Mouse (Mus musculus) WW6 (cell line): ENCODE measurements around the gene Xk.
"Not testable (repeated sequence)": the region's sequence is repeated elsewhere in the genome, so short reads cannot be mapped to it uniquely, and the experiment has no call there.

Source experiments
- DNase-seq: peaks from one replicate; pipeline ENCODE4 v3.0.0-alpha.2; 2013; ENCODE audit warnings: low read depth, low spot score

Xk gene

DNA sequence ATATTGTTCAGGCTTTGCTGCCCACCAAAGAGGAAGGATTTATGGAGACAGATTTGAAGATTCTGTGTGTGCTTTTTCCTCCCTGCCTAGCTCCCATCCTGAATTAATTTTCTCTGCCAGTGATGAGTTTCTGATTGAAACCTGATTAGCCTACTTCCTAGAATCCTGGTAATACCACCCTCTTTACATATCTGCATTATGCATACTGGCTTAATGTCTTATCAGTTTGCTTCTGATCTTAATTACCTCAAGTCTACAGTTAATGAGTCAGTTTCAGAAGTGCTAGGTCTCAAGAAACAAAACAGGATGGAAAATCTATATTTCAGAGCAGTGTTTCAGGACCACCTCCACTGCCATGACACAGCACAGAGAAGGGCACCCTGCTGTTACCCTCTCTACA is 43.9 kb downstream of the Xk start:
- not testable (repeated sequence) for DNase-seq

DNA sequence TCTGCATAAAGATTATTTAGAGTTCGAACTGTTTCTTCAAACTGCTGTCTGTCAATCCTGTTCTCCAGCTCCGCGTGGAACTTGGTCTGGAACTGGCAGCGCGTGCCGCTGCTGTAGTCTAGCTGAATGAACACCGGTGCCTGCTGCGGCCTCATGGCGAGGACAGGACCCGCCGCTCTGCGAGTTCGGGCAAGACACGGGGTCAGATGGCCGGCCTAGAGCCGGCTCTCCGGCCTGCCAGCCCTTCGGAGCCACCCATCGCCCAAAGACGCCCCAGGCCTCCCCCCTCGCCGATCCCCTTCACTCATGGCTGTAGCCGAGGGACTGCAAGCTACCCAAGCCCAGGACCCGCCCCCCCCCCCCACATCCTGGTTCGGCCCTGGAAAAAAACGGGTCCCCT is 55.4 kb downstream of the Xk start:
- DNase-seq: not testable (repeated sequence)

DNA sequence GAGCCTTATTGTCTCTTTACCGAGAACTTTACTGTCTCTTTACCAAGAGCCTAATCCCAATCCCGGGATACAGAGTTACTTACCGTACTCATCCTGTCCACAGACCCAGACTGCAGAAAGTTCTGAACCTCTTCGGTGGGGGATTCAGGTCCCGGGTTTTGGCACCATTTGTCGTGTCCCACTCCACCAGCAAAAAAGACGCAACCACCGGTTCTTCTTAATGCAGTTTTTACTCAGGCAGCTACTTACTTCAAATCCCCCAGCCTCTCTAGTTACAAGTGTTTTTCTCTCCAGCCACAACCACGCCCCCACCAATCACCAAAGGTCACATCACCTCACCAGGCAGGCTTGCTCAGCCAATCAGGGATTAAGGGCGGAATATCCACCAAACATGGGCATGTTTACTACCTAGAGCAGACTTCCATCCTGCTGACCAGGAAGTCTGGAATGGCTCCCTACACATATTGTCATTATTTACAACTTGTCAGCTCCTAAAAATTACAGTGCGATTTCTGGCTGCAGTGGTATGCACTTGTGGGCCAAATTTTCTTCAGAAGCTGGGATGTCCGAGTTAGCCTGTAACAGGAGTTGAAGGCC is 59.9 kb downstream of the Xk start:
- not testable (repeated sequence) for DNase-seq

DNA sequence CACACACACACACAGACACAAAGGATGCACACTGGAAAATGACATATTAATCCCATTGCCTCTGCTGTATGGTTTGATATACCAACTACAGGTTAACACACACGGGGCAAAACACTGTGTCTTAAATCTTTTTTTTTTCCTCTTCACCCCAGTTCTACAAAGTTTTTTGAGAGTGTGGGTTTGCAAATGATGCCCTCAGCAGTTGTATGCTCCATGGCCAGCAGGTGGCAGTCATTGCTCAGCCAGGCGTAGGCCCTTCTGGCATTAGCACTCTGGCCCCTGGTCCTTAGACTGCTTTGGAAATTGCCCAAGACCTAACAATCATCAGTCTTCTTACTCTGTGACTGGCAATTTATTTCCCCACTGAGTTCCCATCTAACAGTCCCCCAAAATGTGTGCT is 60.5 kb downstream of the Xk start:
- DNase-seq: not testable (repeated sequence)

DNA sequence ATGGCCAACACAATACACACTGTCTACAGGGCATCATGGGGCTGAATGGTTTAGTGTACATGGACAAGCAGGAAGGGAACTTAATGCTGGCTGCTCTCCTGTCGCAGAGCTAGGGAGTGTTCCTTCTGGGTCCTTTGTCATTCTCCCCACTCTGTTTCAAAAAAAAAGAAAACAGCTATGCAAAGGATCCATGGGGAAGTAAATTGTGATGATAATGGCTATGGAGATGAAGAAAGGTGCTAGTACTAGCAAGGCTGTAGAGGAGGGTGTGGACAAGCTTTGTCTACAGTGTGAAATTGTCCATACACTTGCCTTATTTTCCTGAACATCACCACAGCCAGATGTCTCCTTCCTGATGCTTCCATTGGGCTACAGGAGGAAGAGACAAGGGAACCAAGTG is 62.4 kb downstream of the Xk start:
- not testable (repeated sequence) for DNase-seq

DNA sequence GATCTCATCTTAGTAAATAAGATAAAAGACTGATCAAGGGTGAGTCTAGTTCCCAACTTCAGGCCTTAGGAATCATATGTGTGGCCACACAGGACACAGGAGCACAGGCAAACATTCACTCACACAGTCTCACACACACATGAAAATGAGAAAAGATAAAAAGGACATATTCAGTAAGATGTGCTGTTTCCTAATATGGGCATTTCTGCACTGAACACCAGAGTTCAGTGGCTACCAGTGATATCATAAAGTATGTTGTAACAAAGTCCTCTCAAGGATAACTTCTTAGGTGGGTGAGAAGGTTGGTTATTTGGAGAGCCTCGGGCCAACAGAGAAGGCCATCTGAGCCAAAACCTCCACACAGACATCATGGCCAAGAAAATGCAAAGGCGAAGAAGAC is 77.8 kb downstream of the Xk start, which contains the start of gene H2al1k:
TSS of gene H2al1k (plus strand) at position 301 of the 400 bp plus-strand sequence.
- DNase-seq: not testable (repeated sequence)
